Mouse (Mus musculus): ENCODE data around the gene Gabbr2. TPM values are rescaled to one million over a fixed set of nuclear protein-coding genes. Genes with fewer than 3 reads are reported as not detected.

Gabbr2 gene
- polyA plus RNA-seq, 1 experiment from 2014 or later = 3.0 TPM

DNA sequence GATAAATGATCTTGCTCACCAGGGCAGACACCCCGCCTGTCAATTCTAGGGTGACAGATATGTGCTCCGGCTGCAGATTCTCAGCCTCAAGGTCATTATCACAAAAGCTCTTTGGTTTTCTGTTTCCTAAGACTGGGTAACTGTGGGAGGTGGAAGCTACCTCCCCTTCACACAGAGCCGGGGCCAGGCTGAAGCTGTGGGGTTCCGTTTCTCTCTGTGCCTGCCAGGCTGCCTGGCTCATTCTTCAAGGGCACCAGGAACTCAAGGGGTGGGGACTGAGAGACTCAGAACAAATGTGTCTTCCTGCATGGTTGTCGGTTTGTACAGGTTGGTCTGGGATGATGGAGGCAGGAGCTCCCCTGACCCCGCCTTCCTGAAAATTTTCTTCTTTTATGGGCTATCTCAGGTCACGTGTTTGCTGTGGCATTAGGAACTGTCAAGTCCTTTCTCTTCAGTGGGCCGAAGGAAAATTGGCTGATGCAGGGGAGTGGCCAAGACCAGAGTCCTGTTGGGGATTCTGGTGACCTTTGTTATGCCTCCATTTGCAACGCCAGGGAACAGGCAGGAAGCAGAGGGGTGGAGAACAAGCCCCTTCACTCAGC is 254.7 kb downstream of the Gabbr2 start:
- Histone ChIP-seq H3K4me2 (replicated peaks) (no peak overlapping the region), H3K4me3 (no peak overlapping the region), H3K36me3 (no peaks in the 10 kb centered on the region), H3K9ac (no peak overlapping the region), H3K9me3 (no peaks in the 10 kb centered on the region), H3K27me3 (replicated peaks) (peaks cover 3% of the 10 kb centered on the region; the same call in 1 of the 2 replicates), H3K27ac (no peak overlapping the region), H3K4me1 (peaks cover 13% of the 10 kb centered on the region)
- ATAC-seq (ENCODE audit: low FRiP score, low read depth) = no peak
- WGBS = 36% methylated on average over 9 of the region's 9 CpGs

DNA sequence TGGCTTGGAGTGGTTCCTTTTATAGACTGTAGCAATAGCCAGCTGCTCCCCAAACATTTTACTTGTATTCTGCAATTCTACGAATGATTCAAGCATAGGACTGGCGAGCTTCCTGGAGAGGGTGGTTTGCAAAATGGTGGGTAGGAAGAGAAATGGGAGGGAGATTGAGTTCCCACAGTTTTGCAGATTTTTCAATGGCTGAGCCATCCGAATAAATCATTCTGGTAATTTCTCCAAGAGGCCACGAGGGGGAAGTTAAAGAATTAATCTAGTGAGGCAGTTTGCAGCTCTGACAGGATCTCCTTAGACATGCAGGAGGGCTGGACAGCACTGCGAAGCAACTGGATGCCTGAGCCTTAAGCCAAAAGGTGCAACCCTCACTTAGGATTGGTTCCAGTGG is 256.8 kb downstream of the Gabbr2 start:
- no peak overlapping the region for H3K9ac ChIP-seq
- no peak overlapping the region for H3K4me2 ChIP-seq (replicated peaks)
- no peak for ATAC-seq (ENCODE audit: low FRiP score, low read depth)
- no peak overlapping the region for H3K4me3 ChIP-seq
- 52% methylated on average over 5 of the region's 5 CpGs for WGBS
- H3K9me3 ChIP-seq = no peaks in the 10 kb centered on the region
- peaks cover 3% of the 10 kb centered on the region; the same call in 1 of the 2 replicates for H3K27me3 ChIP-seq (replicated peaks)
- H3K4me1 ChIP-seq = peaks cover 20% of the 10 kb centered on the region
- no peaks in the 10 kb centered on the region for H3K36me3 ChIP-seq
- H3K27ac ChIP-seq = no peak overlapping the region

- 0 out of 2 replicates have a peak overlapping the region, but pooled peaks have one; percentile 3 for H3K27ac ChIP-seq
- no peaks in the 10 kb centered on the region; the same call in 1 of the 2 replicates for H3K27me3 ChIP-seq (replicated peaks)
- WGBS = 9% methylated on average over 8 of the region's 8 CpGs
- peak; percentile 39; the same call in 1 of the 2 replicates for ATAC-seq (ENCODE audit: low FRiP score, low read depth)
- H3K4me3 ChIP-seq = no peak overlapping the region
- no peaks in the 10 kb centered on the region for H3K36me3 ChIP-seq
- no peak overlapping the region for H3K4me2 ChIP-seq (replicated peaks)
- H3K9me3 ChIP-seq = no peaks in the 10 kb centered on the region
- H3K4me1 ChIP-seq = peaks cover 31% of the 10 kb centered on the region
- no peak overlapping the region for H3K9ac ChIP-seq
Observed at GRCm38 (mm10) chr4:46731590-46731989, 260.1 kb downstream of the Gabbr2 start.

DNA sequence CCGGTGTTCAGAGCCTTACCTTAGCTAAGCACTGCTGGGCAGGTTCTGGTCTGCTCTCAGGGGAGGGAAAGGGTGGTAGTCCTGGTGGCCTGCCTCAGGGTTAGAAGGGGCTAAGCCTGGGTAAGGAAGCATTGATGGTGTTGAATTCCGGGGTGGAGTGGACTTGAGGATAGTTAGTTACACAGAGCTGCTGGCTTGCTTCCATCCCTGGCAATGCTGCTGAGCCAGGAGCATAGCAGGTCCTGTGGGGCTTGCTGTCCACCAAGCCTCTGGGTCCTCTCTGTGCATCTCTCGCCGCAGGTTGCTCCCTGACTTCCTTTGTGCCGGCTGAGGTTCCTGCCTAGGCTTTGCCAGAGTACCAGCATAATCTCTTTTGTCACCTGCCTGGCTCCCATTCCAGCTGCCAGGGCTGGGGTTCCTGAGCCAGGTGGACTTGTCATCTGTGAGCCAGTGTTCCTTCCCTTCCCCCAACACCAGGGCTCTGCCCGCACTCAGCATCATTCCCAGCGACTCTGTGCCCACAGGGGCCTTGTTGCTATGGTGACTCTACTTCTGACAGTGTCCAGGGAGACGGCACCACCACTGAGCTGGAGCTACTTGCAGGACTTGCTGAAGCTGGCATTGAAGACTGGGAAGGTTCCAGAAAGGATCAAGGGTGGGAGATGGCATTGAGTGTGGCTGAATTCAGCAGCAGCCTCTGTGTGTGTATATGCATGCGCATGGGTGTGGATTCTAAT is 262.2 kb downstream of the Gabbr2 start:
- H3K4me1 ChIP-seq = peaks cover 31% of the 10 kb centered on the region
- H3K4me2 ChIP-seq (replicated peaks) = no peak overlapping the region
- ATAC-seq (ENCODE audit: low FRiP score, low read depth) = no peak
- 58% methylated on average over 9 of the region's 9 CpGs for WGBS
- no peaks in the 10 kb centered on the region for H3K27me3 ChIP-seq (replicated peaks)
- no peak overlapping the region for H3K27ac ChIP-seq
- H3K36me3 ChIP-seq = no peaks in the 10 kb centered on the region
- no peak overlapping the region for H3K4me3 ChIP-seq
- no peaks in the 10 kb centered on the region for H3K9me3 ChIP-seq
- no peak overlapping the region for H3K9ac ChIP-seq

DNA sequence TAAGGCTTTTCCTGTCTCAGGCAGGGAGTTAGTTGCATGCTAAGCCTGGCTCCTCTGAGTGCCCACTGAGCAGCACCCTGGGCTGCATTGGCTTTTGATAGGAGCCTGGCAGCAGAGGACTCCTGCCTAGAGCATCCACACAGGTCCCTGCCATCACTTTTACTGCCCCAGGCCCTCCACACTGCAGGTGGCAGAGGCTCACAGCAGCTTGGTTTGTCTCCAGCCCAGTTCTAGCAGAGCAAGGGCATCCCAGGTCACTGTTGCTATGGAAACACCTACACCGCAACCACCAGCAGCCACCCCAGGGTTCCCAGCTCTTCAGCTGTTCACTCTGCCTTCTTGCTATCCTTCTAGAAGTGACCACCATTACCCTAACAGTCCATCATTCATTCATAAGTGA is 263.4 kb downstream of the Gabbr2 start:
- Histone ChIP-seq H3K9ac (no peak overlapping the region), H3K9me3 (no peaks in the 10 kb centered on the region), H3K4me2 (replicated peaks) (no peak overlapping the region), H3K27ac (no peak overlapping the region), H3K4me3 (no peak overlapping the region), H3K36me3 (no peaks in the 10 kb centered on the region), H3K4me1 (peaks cover 31% of the 10 kb centered on the region), H3K27me3 (replicated peaks) (no peaks in the 10 kb centered on the region)
- WGBS = 18% methylated on average over 1 of the region's 1 CpGs
- ATAC-seq (ENCODE audit: low FRiP score, low read depth) = 0 out of 2 replicates have a peak, but pooled peaks have one; percentile 27

- WGBS = 85% methylated on average over 11 of the region's 11 CpGs
- no peak overlapping the region for H3K27ac ChIP-seq
- no peaks in the 10 kb centered on the region for H3K9me3 ChIP-seq
- no peaks in the 10 kb centered on the region for H3K27me3 ChIP-seq (replicated peaks)
- H3K9ac ChIP-seq = no peak overlapping the region
- peaks cover 28% of the 10 kb centered on the region for H3K4me1 ChIP-seq
- H3K36me3 ChIP-seq = no peaks in the 10 kb centered on the region
- ATAC-seq (ENCODE audit: low FRiP score, low read depth) = no peak
- no peak overlapping the region for H3K4me2 ChIP-seq (replicated peaks)
- H3K4me3 ChIP-seq = no peak overlapping the region
Observed at GRCm38 (mm10) chr4:46727153-46727552, 264.5 kb downstream of the Gabbr2 start.

GRCm38 (mm10) chr4:46720821-46721557 is 270.7 kb downstream of the Gabbr2 start:
- H3K27me3 ChIP-seq (replicated peaks) = no peaks in the 10 kb centered on the region; the same call in 1 of the 2 replicates
- 87% methylated on average over 16 of the region's 16 CpGs for WGBS
- H3K4me1 ChIP-seq = no peaks in the 10 kb centered on the region
- no peak overlapping the region for H3K27ac ChIP-seq
- no peak for ATAC-seq (ENCODE audit: low FRiP score, low read depth)
- H3K9me3 ChIP-seq = no peaks in the 10 kb centered on the region
- H3K36me3 ChIP-seq = no peaks in the 10 kb centered on the region
- no peak overlapping the region for H3K4me2 ChIP-seq (replicated peaks)
- no peak overlapping the region for H3K4me3 ChIP-seq
- no peak overlapping the region for H3K9ac ChIP-seq

DNA sequence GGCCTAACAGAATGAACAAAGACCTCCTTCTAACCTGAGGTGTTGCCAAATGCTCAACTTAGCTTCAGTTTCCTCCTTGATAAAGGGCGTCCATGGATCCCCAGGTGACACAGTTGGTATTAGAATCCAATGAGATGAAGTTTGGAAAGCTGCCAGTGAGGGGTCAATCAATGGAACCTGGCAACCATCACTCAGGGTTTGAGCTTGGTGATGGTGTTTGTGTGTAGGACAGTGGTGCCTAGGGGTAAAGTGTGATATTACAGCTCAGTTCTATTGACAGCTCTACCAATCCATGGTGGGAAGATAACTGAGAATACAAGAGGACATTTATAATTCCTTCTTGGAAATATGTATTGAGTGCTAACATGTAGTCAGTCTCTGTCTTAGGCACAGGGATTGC is 271.6 kb downstream of the Gabbr2 start:
- H3K9ac ChIP-seq = no peak overlapping the region
- H3K9me3 ChIP-seq = no peaks in the 10 kb centered on the region
- WGBS = 71% methylated on average over 1 of the region's 1 CpGs
- no peak overlapping the region for H3K27ac ChIP-seq
- no peak for ATAC-seq (ENCODE audit: low FRiP score, low read depth)
- H3K27me3 ChIP-seq (replicated peaks) = no peaks in the 10 kb centered on the region; the same call in 1 of the 2 replicates
- no peaks in the 10 kb centered on the region for H3K4me1 ChIP-seq
- H3K36me3 ChIP-seq = no peaks in the 10 kb centered on the region
- no peak overlapping the region for H3K4me3 ChIP-seq
- H3K4me2 ChIP-seq (replicated peaks) = no peak overlapping the region

- H3K4me3 ChIP-seq = no peak overlapping the region
- H3K9me3 ChIP-seq = no peaks in the 10 kb centered on the region
- H3K27ac ChIP-seq = no peak overlapping the region
- 43% methylated on average over 7 of the region's 7 CpGs for WGBS
- no peak overlapping the region for H3K9ac ChIP-seq
- no peak for ATAC-seq (ENCODE audit: low FRiP score, low read depth)
- no peaks in the 10 kb centered on the region; the same call in 1 of the 2 replicates for H3K27me3 ChIP-seq (replicated peaks)
- no peak overlapping the region for H3K4me2 ChIP-seq (replicated peaks)
- H3K4me1 ChIP-seq = no peaks in the 10 kb centered on the region
- no peaks in the 10 kb centered on the region for H3K36me3 ChIP-seq
Observed at GRCm38 (mm10) chr4:46718624-46719023, 273.0 kb downstream of the Gabbr2 start.

- H3K4me1 ChIP-seq = no peaks in the 10 kb centered on the region
- no peak overlapping the region for H3K27ac ChIP-seq
- no peaks in the 10 kb centered on the region for H3K36me3 ChIP-seq
- H3K27me3 ChIP-seq (replicated peaks) = no peaks in the 10 kb centered on the region; the same call in 1 of the 2 replicates
- H3K4me3 ChIP-seq = no peak overlapping the region
- no peak for ATAC-seq (ENCODE audit: low FRiP score, low read depth)
- no peak overlapping the region for H3K4me2 ChIP-seq (replicated peaks)
- no peak overlapping the region for H3K9ac ChIP-seq
- 27% methylated on average over 5 of the region's 5 CpGs for WGBS
- no peaks in the 10 kb centered on the region for H3K9me3 ChIP-seq
Observed at GRCm38 (mm10) chr4:46717156-46717555, 274.5 kb downstream of the Gabbr2 start.

- Histone ChIP-seq H3K9ac (no peak overlapping the region), H3K4me3 (no peak overlapping the region), H3K9me3 (no peaks in the 10 kb centered on the region), H3K27ac (no peak overlapping the region), H3K4me2 (replicated peaks) (no peak overlapping the region), H3K27me3 (replicated peaks) (no peaks in the 10 kb centered on the region; the same call in 1 of the 2 replicates), H3K36me3 (no peaks in the 10 kb centered on the region), H3K4me1 (no peaks in the 10 kb centered on the region)
- 5% methylated on average over 1 of the region's 1 CpGs for WGBS
- ATAC-seq (ENCODE audit: low FRiP score, low read depth) = no peak
Observed at GRCm38 (mm10) chr4:46716361-46716760, 275.3 kb downstream of the Gabbr2 start.

DNA sequence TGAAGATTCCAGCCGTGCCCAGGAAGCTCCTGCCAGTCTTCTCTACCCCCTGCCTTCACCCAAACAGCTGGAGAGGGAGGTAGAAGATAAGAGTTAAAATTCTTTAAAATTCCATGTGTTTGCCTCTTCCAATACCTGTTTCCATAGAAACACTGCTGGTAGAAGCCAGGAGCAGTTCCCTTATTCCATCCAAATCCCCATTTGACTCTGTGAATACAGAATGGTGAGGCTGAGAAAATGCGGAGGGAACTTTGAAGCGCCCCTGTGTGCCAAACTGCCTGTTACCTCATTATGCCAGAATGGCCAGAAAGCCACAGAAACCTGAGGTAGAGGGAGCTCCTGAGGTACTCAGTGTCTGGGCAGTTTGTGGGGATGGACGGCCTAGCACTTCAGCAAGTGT is 281.1 kb downstream of the Gabbr2 start:
- H3K4me1 ChIP-seq = no peaks in the 10 kb centered on the region
- no peak overlapping the region for H3K4me3 ChIP-seq
- no peak overlapping the region for H3K27ac ChIP-seq
- WGBS = 68% methylated on average over 4 of the region's 4 CpGs
- H3K9ac ChIP-seq = no peak overlapping the region
- no peaks in the 10 kb centered on the region for H3K36me3 ChIP-seq
- H3K27me3 ChIP-seq (replicated peaks) = no peaks in the 10 kb centered on the region
- no peak for ATAC-seq (ENCODE audit: low FRiP score, low read depth)
- no peaks in the 10 kb centered on the region for H3K9me3 ChIP-seq
- H3K4me2 ChIP-seq (replicated peaks) = no peak overlapping the region

Data from neural tube, embryonic 12.5 days (tissue).